Mouse (Mus musculus): ENCODE results near the gene Adamts8.
A peak's percentile ranks its signal among the peaks of the same experiment; 100 is the strongest.

Gene Adamts8

DNA sequence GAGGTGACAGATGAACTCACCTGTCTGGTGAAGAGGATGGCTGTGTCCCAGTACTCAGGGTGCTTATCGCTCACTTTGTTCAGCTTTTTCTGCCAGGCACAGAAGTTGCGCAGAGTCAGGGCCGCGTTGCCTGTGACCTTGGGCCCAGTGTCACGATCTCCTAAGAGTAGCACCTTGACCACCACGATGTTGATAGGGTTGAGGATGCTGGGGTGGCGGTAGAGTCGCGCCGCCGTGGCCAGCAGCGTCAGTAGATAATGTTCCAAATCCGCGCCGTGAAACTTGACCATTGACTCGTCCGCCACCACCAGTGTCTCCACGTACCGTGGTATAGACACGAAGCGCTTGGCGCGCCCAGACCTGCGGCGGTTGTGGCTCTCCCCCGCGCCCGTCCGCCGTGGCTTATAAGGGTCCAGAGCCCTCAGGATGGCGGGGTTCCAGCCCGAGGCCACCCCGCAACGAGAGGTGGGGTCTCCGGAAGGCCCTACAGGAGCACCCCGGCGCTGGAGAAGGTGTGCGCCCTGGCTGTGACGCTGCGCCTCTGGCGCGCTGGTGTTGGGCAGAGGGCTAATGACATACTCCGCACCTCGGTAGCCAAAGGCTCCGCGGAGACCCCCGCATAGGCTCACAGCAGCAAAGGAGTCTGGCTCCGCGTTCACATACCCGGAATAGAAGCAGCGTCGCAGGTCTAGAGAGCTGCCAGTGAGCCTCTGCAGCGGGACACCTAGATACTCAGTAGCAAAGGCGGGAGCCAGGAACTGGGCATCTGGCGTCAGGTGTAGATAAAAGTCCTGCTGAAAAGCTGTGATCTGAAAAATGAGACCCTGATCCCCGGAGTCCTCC, 20.9 kb upstream of the Adamts8 start:
- DNase-seq (ENCODE audit: low read depth, low spot score) = peak; percentile 45

DNA sequence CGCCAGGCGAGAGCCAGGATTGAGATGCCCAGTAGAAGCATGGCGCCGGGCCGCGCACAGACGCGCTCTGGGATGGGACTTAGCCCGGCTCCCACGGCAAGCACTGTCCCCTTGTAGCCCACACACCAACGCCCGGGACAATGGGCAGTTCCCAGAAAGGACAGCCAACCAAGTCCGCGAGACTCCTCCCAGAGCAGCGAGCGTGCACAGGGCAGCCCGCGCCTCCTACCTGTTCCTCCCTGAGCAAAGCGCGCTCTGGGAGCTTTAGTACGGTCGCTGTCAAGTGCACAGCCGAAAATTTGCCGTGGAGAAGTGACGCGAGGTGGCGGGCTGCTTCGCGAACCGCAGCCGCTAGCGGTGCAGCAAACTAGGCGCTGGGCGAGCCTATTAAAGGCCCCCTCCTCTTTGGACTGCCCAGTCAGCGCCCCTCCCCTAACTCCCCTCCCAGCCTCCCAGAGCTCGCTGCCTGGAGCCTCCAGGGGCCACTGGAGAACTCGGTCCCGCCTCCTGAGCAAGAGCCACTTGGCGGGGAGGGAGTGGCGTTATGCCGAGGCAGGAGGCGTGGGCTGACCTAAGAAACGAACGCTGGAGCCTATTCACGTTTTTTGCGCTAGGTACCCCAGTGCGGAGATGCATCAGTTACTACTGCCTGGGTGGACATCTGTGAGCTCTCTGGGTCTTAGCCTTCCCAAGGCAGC, 20.0 kb upstream of the Adamts8 start, which contains the start of gene Adamts15:
Gene Adamts15, minus strand, starts transcription at position 256 of the 698 bp plus-strand sequence.
- peak; percentile 93 for DNase-seq (ENCODE audit: low read depth, low spot score)

DNA sequence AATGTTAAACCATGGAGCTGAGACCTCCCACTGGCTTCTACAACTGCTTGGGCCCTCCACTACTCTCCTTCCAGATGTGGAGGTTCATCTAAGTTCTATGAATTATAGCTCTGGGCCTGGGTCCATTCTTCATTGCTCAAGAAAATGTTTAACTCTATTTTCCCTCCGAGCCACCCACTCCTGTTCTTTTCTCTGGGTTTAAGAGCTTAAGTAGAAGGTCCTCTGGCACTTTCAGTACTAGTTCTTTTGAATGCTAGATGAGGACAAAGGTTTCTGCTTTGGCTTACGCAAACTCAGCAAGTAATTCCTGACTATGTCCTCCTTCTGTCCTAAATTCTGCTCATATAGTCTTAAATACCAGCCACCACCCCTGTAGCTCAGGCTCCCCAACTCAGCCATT, 13.6 kb upstream of the Adamts8 start:
- DNase-seq (ENCODE audit: low read depth, low spot score) = no peak

DNA sequence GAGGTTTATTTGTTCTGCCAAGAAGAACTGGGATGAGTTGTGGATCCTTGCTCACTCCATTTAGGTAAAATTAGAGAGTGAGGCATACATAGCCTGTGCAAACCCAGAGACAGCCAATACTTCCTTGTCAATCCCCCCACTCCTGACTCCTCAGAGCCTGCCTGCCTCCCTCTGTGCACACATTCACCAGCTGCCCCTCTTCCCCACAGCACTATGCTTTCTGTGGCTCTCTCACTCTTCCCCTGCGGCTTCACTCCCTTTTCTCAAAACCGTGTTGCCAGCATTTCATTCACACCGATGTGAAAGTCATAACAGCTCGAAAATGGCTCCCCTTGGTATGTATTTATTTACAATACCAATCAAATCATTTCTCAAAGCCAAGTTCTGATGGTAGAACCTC, 10.0 kb upstream of the Adamts8 start:
- DNase-seq (ENCODE audit: low read depth, low spot score) = no peak

DNA sequence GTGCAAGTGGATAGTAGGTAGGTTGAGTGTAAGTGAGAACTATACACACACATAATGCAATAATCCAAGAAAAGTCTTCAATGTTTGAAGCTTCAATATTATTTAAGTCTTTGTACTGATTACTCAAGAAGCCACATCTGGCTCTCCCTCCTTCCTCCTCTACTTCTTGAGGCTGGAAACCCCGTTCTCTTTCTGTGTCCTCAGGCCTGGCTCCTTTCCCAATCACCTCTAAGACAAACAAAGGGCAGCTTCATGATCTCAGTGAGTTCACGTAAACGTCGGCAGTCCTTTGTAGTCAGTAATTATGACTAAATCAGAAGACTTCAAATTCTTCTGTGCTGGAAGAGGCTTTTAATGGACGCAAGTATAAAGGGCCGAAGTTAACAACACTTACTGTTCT, 7.5 kb upstream of the Adamts8 start:
- no peak for DNase-seq (ENCODE audit: low read depth, low spot score)

DNA sequence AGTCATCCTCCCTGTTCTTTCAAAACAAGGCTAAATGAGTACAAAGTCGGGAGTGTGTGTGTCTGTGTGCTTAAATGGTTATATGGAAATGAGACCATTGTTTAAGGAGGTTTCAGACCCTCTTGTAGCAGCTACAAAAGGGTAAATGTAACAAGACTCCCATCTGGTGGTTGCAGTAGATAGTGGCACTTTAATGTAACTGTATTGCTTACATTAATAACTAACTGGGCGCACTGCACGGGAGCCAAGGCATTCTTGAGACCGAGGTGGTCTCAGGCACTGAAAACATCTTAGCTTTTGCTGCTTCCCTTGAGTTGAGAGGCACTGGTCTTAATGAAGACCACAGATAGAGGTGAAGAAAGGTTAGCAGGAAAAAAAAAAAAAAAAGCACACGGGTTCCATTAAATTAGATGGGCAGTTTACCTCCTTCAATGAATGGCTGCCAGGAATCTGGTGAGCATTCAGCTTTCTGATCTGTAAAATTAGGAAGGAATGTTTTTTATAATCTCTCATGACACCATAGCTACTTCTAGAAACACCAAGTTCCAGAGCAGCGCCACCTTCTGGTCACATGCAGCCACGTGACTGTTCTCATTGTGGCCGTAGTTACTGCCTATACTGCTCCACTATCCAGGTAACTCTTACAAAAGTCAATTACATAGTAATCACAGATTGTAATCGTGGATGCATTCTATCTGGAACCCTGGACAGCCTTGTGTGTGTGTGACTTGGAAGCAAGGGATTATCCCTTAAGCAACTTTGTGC, 5.5 kb upstream of the Adamts8 start:
- DNase-seq (ENCODE audit: low read depth, low spot score) = peak; percentile 79

DNA sequence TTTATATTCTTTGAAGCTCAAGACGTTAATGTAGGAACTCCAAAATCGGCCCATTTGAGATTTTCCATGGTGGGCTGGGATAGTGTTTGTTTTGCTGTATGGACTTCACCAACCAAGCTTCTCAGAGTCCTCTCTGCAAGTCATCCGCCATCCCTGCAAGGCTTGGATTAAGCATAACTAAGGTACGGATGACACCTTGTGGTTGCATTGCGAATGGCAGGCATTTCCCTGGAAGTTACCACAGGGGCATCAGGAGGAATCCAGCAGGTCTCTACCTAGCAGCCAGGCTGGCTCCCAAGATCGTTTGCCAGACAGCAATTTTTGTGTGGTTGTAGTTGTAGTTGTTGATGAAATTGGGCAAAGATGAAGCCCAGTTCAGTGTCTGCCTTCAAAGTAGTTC, 2.0 kb upstream of the Adamts8 start:
- peak; percentile 93 for DNase-seq (ENCODE audit: low read depth, low spot score)

DNA sequence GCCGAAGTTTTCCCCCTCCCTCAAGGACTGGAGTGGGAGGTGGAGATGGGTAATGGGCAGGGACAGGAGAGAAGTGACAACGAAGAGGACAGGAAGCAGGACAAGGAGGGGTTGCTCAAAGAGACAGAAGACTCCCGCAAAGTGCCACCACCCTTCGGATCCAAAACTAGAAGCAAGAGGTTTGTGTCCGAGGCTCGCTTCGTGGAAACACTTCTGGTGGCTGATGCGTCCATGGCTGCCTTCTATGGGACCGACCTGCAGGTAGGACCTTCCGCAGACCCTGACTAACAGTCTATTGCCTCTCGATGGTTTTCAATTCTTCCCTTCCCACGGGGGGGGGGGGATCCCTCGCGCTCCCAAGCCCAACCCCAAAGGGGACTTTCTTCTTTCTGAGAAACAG, 979 bp downstream of the Adamts8 start:
- DNase-seq (ENCODE audit: low read depth, low spot score) = no peak

DNA sequence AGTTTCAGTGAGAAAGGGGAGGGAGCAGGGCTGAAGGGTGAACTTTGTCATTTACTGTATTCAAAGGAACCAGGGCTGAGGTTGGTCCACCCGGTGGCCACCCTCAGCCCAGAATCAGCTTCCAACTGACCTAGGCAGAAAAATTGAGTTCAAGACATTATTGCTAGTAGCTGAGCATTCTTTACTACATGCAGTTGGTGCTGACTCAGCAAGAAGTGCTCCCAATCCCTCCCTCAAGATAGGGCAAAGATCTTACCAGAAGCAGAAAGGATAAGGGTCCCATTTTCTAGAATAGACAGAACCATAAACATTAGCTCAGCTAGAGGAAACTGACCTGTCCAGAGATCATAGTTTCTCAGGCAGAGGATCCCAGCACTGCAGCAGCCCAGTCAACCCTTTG, 1.9 kb downstream of the Adamts8 start:
- no peak for DNase-seq (ENCODE audit: low read depth, low spot score)

DNA sequence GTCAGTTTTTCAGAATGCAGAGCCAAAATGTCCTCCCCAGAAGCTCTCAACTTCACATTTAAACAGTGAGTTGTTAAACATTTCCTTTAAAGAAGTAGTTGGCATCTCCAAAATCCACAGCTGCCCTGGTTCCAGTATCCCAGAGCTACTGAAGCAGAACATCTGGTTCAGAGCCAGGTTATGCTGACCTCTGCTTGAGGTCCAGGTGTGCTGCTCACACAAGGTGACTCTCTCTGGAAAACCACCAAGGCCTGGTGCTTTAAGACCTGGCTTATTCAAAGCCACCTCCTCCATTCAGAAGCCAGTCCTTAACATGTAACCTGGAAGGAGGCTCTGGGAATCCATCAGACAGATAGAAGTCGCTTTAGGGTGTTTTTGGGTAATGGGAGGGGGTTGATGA, 2.9 kb downstream of the Adamts8 start:
- no peak for DNase-seq (ENCODE audit: low read depth, low spot score)

DNA sequence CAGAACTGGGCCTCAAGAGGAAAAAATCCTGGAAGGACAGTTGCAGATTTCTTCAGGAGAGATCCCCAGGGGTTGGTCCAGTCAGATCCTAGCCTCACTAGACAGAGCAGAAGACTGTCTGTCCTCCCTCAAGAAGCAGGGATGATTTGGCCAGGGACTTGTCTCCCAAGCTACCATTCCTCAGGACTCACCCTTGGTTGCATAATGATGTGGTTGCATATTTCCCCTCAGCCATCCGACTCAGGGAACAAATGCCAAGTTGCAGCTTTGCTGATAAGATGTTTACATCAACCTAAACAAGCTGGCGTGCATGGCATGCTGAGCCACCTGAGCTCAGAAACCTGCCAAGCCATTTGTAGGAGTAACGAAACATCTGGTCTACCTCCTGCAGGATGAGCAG, 7.1 kb downstream of the Adamts8 start:
- DNase-seq (ENCODE audit: low read depth, low spot score) = no peak

DNA sequence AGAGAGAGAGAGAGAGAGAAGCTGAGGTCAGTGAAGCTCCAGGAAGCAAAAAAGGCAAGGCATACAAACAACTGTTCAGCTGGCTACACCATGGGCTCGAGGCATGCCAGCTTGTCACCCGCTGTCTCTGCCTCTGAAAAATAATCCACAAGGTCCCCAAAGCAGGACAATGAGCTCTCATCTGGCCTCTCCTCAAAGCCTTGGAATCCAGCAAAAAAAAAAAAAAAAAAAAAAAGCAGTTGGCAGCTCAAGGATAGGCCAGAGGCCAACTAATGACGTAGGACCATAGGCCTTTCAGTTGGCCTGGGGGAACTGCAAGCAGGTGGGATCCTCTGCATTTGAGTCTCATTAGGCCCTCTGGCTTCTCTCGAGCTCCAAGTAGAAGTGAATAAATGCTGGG, 7.6 kb downstream of the Adamts8 start:
- DNase-seq (ENCODE audit: low read depth, low spot score) = no peak

DNA sequence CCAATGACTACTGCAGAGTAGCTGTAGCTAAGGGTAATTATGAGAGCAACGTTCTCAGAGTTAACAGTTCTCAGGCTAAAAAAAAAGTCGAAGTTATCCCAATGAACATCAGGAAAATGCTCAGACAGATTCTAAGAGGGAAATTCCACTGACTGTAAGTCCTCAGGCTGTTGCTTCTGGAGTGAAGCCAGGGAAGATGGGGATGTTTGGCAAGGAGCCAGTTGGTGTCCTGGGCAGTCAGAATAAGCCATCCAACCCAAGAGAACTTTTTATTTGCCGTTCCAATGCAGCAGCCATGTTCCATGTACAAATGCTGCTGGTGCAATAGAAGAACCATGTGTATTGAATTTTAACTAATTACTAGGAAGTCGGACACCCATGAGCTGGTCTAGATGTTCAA, 8.2 kb downstream of the Adamts8 start:
- DNase-seq (ENCODE audit: low read depth, low spot score) = no peak

DNA sequence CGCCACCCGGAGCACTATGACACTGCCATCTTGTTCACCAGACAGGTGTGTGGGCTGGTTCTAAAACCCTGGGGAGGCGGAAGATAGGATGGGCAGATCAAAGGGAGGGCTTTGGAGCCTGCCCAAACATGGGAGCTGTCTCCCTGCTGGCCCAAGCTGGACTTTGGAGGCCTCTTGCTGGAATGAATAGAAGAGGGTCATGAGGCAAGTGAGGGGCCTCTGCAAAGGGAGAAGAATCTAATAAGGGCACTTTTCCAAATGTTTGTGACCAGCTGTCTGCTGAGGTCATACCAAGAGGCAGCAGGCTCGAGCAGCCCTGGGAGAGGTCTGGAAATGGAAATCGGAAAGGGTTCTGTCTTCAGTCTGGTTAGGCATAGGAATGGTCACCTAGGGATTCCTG, 9.1 kb downstream of the Adamts8 start:
- no peak for DNase-seq (ENCODE audit: low read depth, low spot score)

DNA sequence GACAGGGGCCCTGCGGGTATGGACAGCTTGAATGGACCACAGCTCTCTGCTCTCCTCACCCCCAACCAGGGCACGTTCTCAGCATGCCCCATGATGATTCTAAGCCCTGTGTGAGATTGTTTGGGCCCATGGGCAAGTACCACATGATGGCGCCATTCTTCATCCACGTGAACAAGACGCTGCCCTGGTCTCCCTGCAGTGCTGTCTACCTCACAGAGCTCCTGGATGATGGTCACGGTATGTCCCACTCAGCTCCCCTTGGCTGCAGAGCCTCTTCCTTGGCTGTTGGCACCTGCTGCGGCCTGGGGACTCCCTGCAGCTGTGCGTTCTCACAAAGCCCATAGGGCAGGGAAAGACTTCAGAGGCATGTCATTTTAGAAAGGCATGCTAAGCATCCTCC, 10.9 kb downstream of the Adamts8 start:
- DNase-seq (ENCODE audit: low read depth, low spot score) = peak; percentile 70

DNA sequence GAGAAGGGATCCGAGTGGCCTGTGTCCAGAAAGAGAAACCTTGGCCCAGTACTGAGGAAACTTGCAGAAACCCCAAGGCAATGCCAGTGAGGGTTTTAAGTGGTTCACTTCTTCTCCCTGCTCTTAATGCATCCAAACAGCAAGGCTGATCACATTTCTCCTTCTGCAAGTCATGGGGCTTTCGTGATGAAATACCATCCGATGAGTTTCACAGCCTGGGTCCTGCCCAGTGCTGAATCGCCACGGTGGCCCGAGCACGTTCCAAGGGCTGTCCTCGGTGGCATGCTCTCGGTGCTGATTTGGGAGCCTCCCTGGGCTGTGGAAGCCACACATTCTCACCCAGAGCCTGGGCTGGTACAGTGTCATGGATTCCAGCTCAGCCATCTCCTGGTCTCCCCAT, 12.9 kb downstream of the Adamts8 start:
- DNase-seq (ENCODE audit: low read depth, low spot score) = no peak

DNA sequence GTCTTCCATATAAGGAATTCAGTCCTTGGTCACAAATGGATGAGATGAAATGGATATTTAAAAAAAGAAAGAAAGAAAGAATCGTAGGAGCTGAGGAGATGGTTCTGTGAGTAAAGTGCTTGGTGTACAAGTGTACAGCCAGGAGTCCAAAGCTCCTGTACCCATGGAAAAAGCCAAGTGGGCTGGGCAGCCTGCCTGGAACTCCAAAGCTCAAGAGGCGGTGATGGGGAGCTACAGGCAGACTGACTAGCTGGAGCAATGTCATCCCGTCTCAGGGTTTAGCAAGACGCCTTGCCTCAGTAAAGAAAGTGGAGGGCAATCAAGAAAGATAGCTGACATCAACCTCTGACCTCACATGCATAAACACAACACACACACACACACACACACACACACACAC, 21.4 kb downstream of the Adamts8 start:
- no peak for DNase-seq (ENCODE audit: low read depth, low spot score)

DNA sequence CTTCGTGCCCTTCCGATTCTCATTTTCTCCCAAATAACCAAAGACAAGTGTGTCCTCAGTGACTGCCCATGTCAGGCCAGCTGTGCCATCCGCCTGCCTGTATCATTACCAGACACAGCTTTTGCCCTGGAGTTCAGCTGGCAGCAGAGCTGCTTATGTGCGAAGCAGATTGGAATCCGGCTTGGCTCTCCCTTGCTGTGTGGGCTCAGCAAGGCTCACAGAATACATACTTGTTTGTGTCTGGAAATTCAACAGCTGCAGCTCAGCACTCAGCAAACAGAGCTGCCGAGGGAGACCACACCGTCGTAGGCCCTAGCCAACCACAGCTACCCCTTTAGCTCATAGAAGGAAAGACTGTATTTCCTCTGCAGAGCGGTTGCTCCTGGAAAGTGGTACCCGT, 22.3 kb downstream of the Adamts8 start:
- DNase-seq (ENCODE audit: low read depth, low spot score) = no peak

DNA sequence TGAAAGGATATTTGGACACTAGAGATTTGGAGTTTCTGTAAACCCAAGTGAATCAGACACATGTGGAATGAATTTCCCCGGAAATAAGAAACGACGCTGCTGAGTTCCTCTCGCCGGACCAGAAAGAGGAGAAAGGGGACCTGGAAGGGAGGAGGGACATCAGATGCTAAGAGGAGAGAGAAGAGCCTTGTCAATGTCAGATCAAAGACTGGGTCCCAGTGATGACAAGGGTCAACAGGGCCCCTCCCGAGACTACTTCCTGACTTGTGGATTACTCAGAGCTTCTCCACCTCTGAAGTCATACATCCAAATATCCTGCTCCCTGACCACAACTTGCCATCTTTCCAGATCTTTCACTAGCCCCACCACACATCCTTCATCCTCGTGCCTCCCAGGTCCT, 24.5 kb downstream of the Adamts8 start:
- no peak for DNase-seq (ENCODE audit: low read depth, low spot score)

DNA sequence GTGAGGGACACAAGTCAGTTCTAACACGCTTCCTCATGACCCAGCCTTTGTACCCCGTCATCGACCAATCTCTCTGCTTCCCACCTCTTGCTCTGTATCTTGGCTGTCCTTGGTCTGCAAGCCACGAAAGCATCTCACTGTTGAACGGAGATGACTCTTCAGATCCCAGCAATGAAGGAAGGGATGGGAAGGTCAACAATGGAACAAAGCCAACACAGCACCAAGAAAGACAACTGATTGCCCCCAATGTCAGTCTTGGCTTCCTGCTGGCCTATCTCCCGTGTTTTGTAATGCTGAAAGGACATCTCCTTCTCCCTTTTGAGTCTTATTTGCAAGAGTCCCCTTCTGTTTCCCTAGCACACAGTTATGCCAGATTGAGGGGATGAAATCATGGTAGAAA, 25.8 kb downstream of the Adamts8 start:
- DNase-seq (ENCODE audit: low read depth, low spot score) = peak; percentile 45

DNA sequence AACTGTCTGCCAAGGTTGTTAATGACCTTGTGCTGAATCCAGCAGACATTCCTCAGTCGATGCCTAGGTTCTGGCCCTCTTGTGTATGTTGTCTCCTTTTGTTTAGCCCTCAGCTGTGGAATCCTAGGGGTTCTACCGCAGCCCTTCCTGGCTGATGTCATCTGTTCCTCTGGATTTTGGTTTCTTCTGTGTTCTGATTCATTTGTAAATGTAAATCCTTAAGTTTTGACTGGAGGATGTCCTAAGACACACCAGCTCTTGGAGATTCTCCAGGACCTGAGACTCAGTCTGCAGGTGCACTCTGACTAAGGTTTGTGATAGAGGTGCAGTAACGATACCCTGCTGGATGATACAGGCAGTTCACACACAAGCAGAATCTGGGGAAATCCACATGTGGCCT, 27.6 kb downstream of the Adamts8 start:
- peak; percentile 79 for DNase-seq (ENCODE audit: low read depth, low spot score)

DNA sequence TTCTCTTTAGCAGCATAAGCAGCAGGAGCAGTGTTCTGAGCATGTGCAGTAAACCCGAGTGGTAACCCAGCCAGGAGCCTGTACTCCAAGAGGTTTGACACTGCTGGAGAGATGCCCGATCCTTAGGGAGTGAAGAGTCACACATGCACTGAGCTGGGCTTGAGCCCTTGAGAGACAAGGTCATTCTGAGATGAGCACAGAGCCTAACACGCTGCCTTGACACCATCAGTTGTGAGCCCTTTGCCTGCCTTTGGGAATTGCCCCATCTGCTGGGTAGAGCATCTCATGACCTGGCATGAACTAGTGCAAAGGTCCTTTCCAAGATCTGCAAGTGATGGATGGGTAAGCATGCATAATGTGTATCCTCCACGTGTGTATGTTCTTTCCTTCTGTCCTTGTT, 29.6 kb downstream of the Adamts8 start:
- peak; percentile 60 for DNase-seq (ENCODE audit: low read depth, low spot score)

Data from ZHBTc4 (cell line).